Mouse (Mus musculus): ENCODE results near the gene Fam83f. TPM values are rescaled to one million over a fixed set of nuclear protein-coding genes. Genes with fewer than 3 reads are reported as not detected.
"Not testable (repeated sequence)": the region's sequence is repeated elsewhere in the genome, so short reads cannot be mapped to it uniquely, and the experiment has no call there.

The Fam83f gene
- total RNA-seq, 2 experiments from 2014 or later = not detected

GRCm38 (mm10) chr15:80707088-80707487 is 35.4 kb downstream of the Fam83f start:
- no peak for DNase-seq

GRCm38 (mm10) chr15:80709593-80709992 is 37.9 kb downstream of the Fam83f start:
- peak; percentile 55 to 59 for DNase-seq

GRCm38 (mm10) chr15:80710257-80710607 is 38.6 kb downstream of the Fam83f start:
- DNase-seq = no peak

- DNase-seq = peak; percentile 98 to 99
Measured at GRCm38 (mm10) chr15:80710608-80711363, 39.1 kb downstream of the Fam83f start, which contains the start of gene Tnrc6b. Gene Tnrc6b, plus strand, starts transcription at chr15:80711313.

- peak; percentile 54 to 58 for DNase-seq
Measured at GRCm38 (mm10) chr15:80711401-80712151, 39.9 kb downstream of the Fam83f start.

GRCm38 (mm10) chr15:80714299-80714698 is 42.7 kb downstream of the Fam83f start:
- DNase-seq = no peak

GRCm38 (mm10) chr15:80716631-80717135 is 45.0 kb downstream of the Fam83f start:
- no peak for DNase-seq

GRCm38 (mm10) chr15:80717431-80717830 is 45.8 kb downstream of the Fam83f start:
- peak in 1 of 2 experiments; percentile 36 for DNase-seq

- no peak for DNase-seq
Measured at GRCm38 (mm10) chr15:80720249-80720648, 48.6 kb downstream of the Fam83f start.

- no peak for DNase-seq
Measured at GRCm38 (mm10) chr15:80721861-80722260, 50.2 kb downstream of the Fam83f start.

GRCm38 (mm10) chr15:80722366-80722765 is 50.7 kb downstream of the Fam83f start:
- no peak for DNase-seq

GRCm38 (mm10) chr15:80729477-80729876 is 57.8 kb downstream of the Fam83f start:
- DNase-seq = no peak

GRCm38 (mm10) chr15:80731043-80731442 is 59.4 kb downstream of the Fam83f start:
- no peak for DNase-seq

- DNase-seq = no peak
Measured at GRCm38 (mm10) chr15:80731511-80731910, 59.9 kb downstream of the Fam83f start.

GRCm38 (mm10) chr15:80732266-80733030 is 60.8 kb downstream of the Fam83f start:
- no peak for DNase-seq

GRCm38 (mm10) chr15:80735300-80735699 is 63.7 kb downstream of the Fam83f start:
- DNase-seq = no peak

- DNase-seq = not testable (repeated sequence)
Measured at GRCm38 (mm10) chr15:80735708-80736107, 64.1 kb downstream of the Fam83f start.

- no peak for DNase-seq
Measured at GRCm38 (mm10) chr15:80736553-80736952, 64.9 kb downstream of the Fam83f start.

- DNase-seq = no peak
Measured at GRCm38 (mm10) chr15:80738244-80738643, 66.6 kb downstream of the Fam83f start.

- DNase-seq = no peak
Measured at GRCm38 (mm10) chr15:80739972-80740371, 68.3 kb downstream of the Fam83f start.

- no peak for DNase-seq
Measured at GRCm38 (mm10) chr15:80741836-80742235, 70.2 kb downstream of the Fam83f start.

GRCm38 (mm10) chr15:80742991-80743474 is 71.4 kb downstream of the Fam83f start:
- DNase-seq = no peak

GRCm38 (mm10) chr15:80743606-80744005 is 72.0 kb downstream of the Fam83f start:
- DNase-seq = no peak

Data from layer of hippocampus, postnatal 36 days (tissue).